Mouse (Mus musculus) kidney, embryonic 15.5 days (tissue): ENCODE measurements around the gene Gm10974. TPM values are rescaled to one million over a fixed set of nuclear protein-coding genes. Genes with fewer than 3 reads are reported as not detected.

Experiments used
- ATAC-seq: fragments of 200-750 bp; cut with Nextera tagmentation; replicated peaks from 2 replicates; pipeline ENCODE4 v1.8.0; 2017; ENCODE audit warnings: moderate TSS enrichment; ENCODE audit not compliant: low FRiP score
- H3K27ac ChIP-seq: fragments of 300-500 bp; sonication (generic); 2 replicates; pipeline ENCODE4 v1.5.1; 2015; ENCODE audit warnings: mild to moderate bottlenecking, inconsistent platforms
- H3K27me3 ChIP-seq: fragments of 300-500 bp; sonication (generic); 2 replicates; pipeline ENCODE4 v1.6.1; 2015; ENCODE audit warnings: inconsistent platforms
- H3K36me3 ChIP-seq: fragments of 300-500 bp; sonication (generic); 2 replicates; pipeline ENCODE4 v1.6.1; 2015; ENCODE audit warnings: inconsistent platforms
- H3K4me1 ChIP-seq: fragments of 300-500 bp; sonication (generic); 2 replicates; pipeline ENCODE4 v1.6.1; 2015; ENCODE audit warnings: inconsistent platforms
- H3K4me2 ChIP-seq: fragments of 300-500 bp; sonication (generic); 2 replicates; pipeline ENCODE4 v1.6.1; 2015; ENCODE audit warnings: moderate library complexity, mild to moderate bottlenecking, inconsistent platforms
- H3K4me3 ChIP-seq: fragments of 300-500 bp; sonication (generic); replicated peaks from 2 replicates; pipeline ENCODE4 v1.5.1; 2015; ENCODE audit warnings: mild to moderate bottlenecking, inconsistent platforms
- H3K9ac ChIP-seq: fragments of 300-500 bp; sonication (generic); 2 replicates; pipeline ENCODE4 v1.6.1; 2015; ENCODE audit warnings: mild to moderate bottlenecking, inconsistent platforms
- H3K9me3 ChIP-seq: fragments of 300-500 bp; sonication (generic); replicated peaks from 2 replicates; pipeline ENCODE4 v1.6.1; 2016; ENCODE audit warnings: inconsistent platforms
- WGBS: fragments of 180-500 bp; shearing (Covaris S2); methylation state at CpG from one replicate; pipeline ENCODE4 v1.1.7; 2015; ENCODE audit warnings: mixed read lengths; 5-methylcytosine and 5-hydroxymethylcytosine counted together
- polyA plus RNA-seq: library from polyadenylated mRNA; unstranded; fragments of >200 nt; fragmentation: Nextera tagmentation; extraction: Ambion mirVana; gene quantifications from 2 replicates; pipeline ENCODE4 v1.2.1, GENCODE M21; 2015

Gm10974 gene
- polyA plus RNA-seq: not detected in 2 replicates

- H3K4me2 ChIP-seq: no peak within 1 kb of the TSS
- H3K27me3 ChIP-seq: no peaks in the 10 kb centered on the region
- 0 out of 2 replicates have a peak within 1 kb of the TSS, but pooled peaks have one; percentile 14 for H3K27ac ChIP-seq
- H3K9me3 ChIP-seq: peaks cover 6% of the 10 kb centered on the region; the same call in 1 of the 2 replicates
- no peak for ATAC-seq
- WGBS: 37% methylated on average over 2 of the region's 2 CpGs
- H3K4me3 ChIP-seq: no peak within 1 kb of the TSS
- no peak within 1 kb of the TSS for H3K9ac ChIP-seq
- H3K36me3 ChIP-seq: no peaks in the 10 kb centered on the region
- peaks cover 16% of the 10 kb centered on the region for H3K4me1 ChIP-seq
Observed at GRCm38 (mm10) chr7:66365904-66366303, at the start of gene Gm10974. TSS of gene Gm10974 (plus strand) at chr7:66365905.

- H3K9me3 ChIP-seq: no peaks in the 10 kb centered on the region
- no peak overlapping the region for H3K27ac ChIP-seq
- no peak overlapping the region for H3K4me3 ChIP-seq
- peaks cover 13% of the 10 kb centered on the region for H3K36me3 ChIP-seq
- H3K9ac ChIP-seq: no peak overlapping the region
- no peaks in the 10 kb centered on the region for H3K27me3 ChIP-seq
- no peak for ATAC-seq
- H3K4me2 ChIP-seq: no peak overlapping the region
- peaks cover 6% of the 10 kb centered on the region; the same call in 1 of the 2 replicates for H3K4me1 ChIP-seq
- WGBS: 87% methylated on average over 6 of the region's 6 CpGs
Observed at GRCm38 (mm10) chr7:66318147-66318546, 47.6 kb upstream of the Gm10974 start.

GRCm38 (mm10) chr7:66320996-66321395, 44.7 kb upstream of the Gm10974 start:
- no peaks in the 10 kb centered on the region for H3K9me3 ChIP-seq
- H3K4me3 ChIP-seq: no peak overlapping the region
- H3K27ac ChIP-seq: no peak overlapping the region
- no peaks in the 10 kb centered on the region for H3K27me3 ChIP-seq
- 45% methylated on average over 5 of the region's 5 CpGs for WGBS
- H3K36me3 ChIP-seq: peaks cover 6% of the 10 kb centered on the region
- ATAC-seq: peak; percentile 60; the same call in 1 of the 2 replicates
- no peak overlapping the region for H3K4me2 ChIP-seq
- H3K4me1 ChIP-seq: peaks cover 20% of the 10 kb centered on the region
- H3K9ac ChIP-seq: no peak overlapping the region

- no peak for ATAC-seq
- WGBS: 72% methylated on average over 9 of the region's 9 CpGs
- H3K27ac ChIP-seq: 0 out of 2 replicates have a peak overlapping the region, but pooled peaks have one; percentile 18
Observed at GRCm38 (mm10) chr7:66323252-66324015, 42.3 kb upstream of the Gm10974 start.

GRCm38 (mm10) chr7:66325419-66326053, 40.2 kb upstream of the Gm10974 start:
- Histone ChIP-seq H3K4me3 (no peak overlapping the region), H3K9me3 (no peaks in the 10 kb centered on the region), H3K36me3 (0 out of 2 replicates have a peak, but pooled peaks cover 7% of the 10 kb centered on the region), H3K4me2 (no peak overlapping the region), H3K9ac (no peak overlapping the region), H3K27ac (peak overlapping the region; percentile 69), H3K4me1 (peaks cover 20% of the 10 kb centered on the region), H3K27me3 (no peaks in the 10 kb centered on the region)
- peak; percentile 76 for ATAC-seq
- WGBS: 36% methylated on average over 3 of the region's 3 CpGs

More at GRCm38 (mm10) chr7:66323252-66324015, 42.3 kb upstream of the Gm10974 start:
- Histone ChIP-seq H3K27me3 (no peaks in the 10 kb centered on the region), H3K9me3 (no peaks in the 10 kb centered on the region), H3K4me1 (peaks cover 20% of the 10 kb centered on the region), H3K9ac (no peak overlapping the region), H3K4me3 (no peak overlapping the region), H3K36me3 (0 out of 2 replicates have a peak, but pooled peaks cover 5% of the 10 kb centered on the region), H3K4me2 (no peak overlapping the region)

GRCm38 (mm10) chr7:66327516-66327915, 38.2 kb upstream of the Gm10974 start:
- H3K36me3 ChIP-seq: peaks cover 18% of the 10 kb centered on the region
- no peak overlapping the region for H3K4me2 ChIP-seq
- 88% methylated on average over 2 of the region's 2 CpGs for WGBS
- H3K27ac ChIP-seq: no peak overlapping the region
- no peak overlapping the region for H3K4me3 ChIP-seq
- peaks cover 16% of the 10 kb centered on the region for H3K4me1 ChIP-seq
- no peak overlapping the region for H3K9ac ChIP-seq
- ATAC-seq: no peak
- H3K27me3 ChIP-seq: no peaks in the 10 kb centered on the region
- H3K9me3 ChIP-seq: no peaks in the 10 kb centered on the region

- Histone ChIP-seq H3K4me1 (peaks cover 2% of the 10 kb centered on the region; the same call in 1 of the 2 replicates), H3K4me2 (no peak overlapping the region), H3K9ac (no peak overlapping the region), H3K36me3 (peaks cover 34% of the 10 kb centered on the region), H3K27me3 (no peaks in the 10 kb centered on the region), H3K4me3 (no peak overlapping the region), H3K27ac (no peak overlapping the region), H3K9me3 (no peaks in the 10 kb centered on the region)
- no peak for ATAC-seq
- WGBS: 83% methylated on average over 9 of the region's 9 CpGs
Observed at GRCm38 (mm10) chr7:66330610-66331009, 35.1 kb upstream of the Gm10974 start.

- Histone ChIP-seq H3K27ac (no peak overlapping the region), H3K9ac (no peak overlapping the region), H3K4me1 (no peaks in the 10 kb centered on the region), H3K4me3 (no peak overlapping the region), H3K4me2 (no peak overlapping the region), H3K36me3 (peaks cover 29% of the 10 kb centered on the region), H3K27me3 (no peaks in the 10 kb centered on the region), H3K9me3 (no peaks in the 10 kb centered on the region)
- WGBS: 85% methylated on average over 8 of the region's 8 CpGs
- no peak for ATAC-seq
Observed at GRCm38 (mm10) chr7:66332340-66332739, 33.4 kb upstream of the Gm10974 start.

- Histone ChIP-seq H3K4me2 (no peak overlapping the region), H3K27ac (no peak overlapping the region), H3K9ac (no peak overlapping the region), H3K27me3 (no peaks in the 10 kb centered on the region), H3K4me3 (no peak overlapping the region), H3K4me1 (no peaks in the 10 kb centered on the region), H3K36me3 (peaks cover 29% of the 10 kb centered on the region), H3K9me3 (no peaks in the 10 kb centered on the region)
- 94% methylated on average over 4 of the region's 4 CpGs for WGBS
- no peak for ATAC-seq
Observed at GRCm38 (mm10) chr7:66333906-66334500, 31.7 kb upstream of the Gm10974 start.

GRCm38 (mm10) chr7:66336955-66337354, 28.8 kb upstream of the Gm10974 start:
- H3K9ac ChIP-seq: no peak overlapping the region
- no peak overlapping the region for H3K4me2 ChIP-seq
- 92% methylated on average over 2 of the region's 2 CpGs for WGBS
- H3K27me3 ChIP-seq: no peaks in the 10 kb centered on the region
- ATAC-seq: no peak
- no peak overlapping the region for H3K4me3 ChIP-seq
- H3K9me3 ChIP-seq: no peaks in the 10 kb centered on the region
- H3K4me1 ChIP-seq: peaks cover 10% of the 10 kb centered on the region
- peaks cover 20% of the 10 kb centered on the region for H3K36me3 ChIP-seq
- no peak overlapping the region for H3K27ac ChIP-seq

- Histone ChIP-seq H3K27me3 (no peaks in the 10 kb centered on the region), H3K4me3 (no peak overlapping the region), H3K4me1 (peaks cover 10% of the 10 kb centered on the region), H3K9me3 (no peaks in the 10 kb centered on the region), H3K4me2 (no peak overlapping the region), H3K9ac (no peak overlapping the region), H3K27ac (0 out of 2 replicates have a peak overlapping the region, but pooled peaks have one; percentile 45), H3K36me3 (no peaks in the 10 kb centered on the region)
- ATAC-seq: no peak
- 17% methylated on average over 5 of the region's 5 CpGs for WGBS
Observed at GRCm38 (mm10) chr7:66339625-66340024, 26.1 kb upstream of the Gm10974 start.

GRCm38 (mm10) chr7:66340044-66340443, 25.7 kb upstream of the Gm10974 start:
- Histone ChIP-seq H3K27me3 (no peaks in the 10 kb centered on the region), H3K27ac (0 out of 2 replicates have a peak overlapping the region, but pooled peaks have one; percentile 45), H3K4me1 (peaks cover 10% of the 10 kb centered on the region), H3K4me3 (no peak overlapping the region), H3K9ac (no peak overlapping the region), H3K9me3 (no peaks in the 10 kb centered on the region), H3K4me2 (no peak overlapping the region), H3K36me3 (no peaks in the 10 kb centered on the region)
- ATAC-seq: 0 out of 2 replicates have a peak, but pooled peaks have one; percentile 52
- 20% methylated on average over 3 of the region's 3 CpGs for WGBS
